Mouse (Mus musculus): ENCODE data around the gene Cdkn3.
"Not testable (repeated sequence)": the region's sequence is repeated elsewhere in the genome, so short reads cannot be mapped to it uniquely, and the experiment has no call there.

Gene Cdkn3

DNA sequence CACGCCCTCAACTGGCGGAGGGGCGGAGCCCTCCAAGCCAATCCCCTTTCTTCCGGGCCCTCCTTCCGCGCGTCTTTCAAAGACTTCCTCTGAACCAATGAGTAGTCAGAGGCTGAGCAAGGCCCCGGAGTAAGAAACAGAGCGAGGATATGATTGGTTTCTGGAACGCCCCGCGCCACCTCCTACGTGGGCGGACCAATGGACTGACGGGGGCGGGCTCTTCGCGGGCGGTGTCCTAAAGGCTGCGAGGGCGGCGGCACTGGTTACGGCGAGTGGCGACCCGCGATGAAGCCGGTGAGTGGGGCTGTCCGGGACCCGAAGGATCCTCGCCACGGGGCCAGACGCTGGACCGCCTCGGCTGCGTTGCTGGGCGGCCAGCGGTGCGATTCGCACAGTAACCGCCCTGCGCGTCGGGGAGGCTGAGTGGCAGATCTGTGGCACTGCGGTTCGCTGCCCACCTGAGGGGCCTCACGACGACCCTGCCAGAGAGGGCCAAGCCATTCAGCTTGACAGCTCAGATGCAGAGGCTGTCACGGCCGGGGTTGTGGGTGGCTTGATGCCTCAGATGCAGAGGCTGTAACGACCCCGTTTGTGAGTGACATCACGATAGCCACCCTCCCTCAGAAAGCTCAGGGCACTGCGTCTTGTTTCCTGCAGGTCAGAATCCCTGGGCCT is at the start of gene Cdkn3:
TSS of gene Cdkn3 (plus strand) at position 187 of the 675 bp plus-strand sequence.
- DNase-seq (ENCODE audit: low read depth, low spot score): peak; percentile 98

DNA sequence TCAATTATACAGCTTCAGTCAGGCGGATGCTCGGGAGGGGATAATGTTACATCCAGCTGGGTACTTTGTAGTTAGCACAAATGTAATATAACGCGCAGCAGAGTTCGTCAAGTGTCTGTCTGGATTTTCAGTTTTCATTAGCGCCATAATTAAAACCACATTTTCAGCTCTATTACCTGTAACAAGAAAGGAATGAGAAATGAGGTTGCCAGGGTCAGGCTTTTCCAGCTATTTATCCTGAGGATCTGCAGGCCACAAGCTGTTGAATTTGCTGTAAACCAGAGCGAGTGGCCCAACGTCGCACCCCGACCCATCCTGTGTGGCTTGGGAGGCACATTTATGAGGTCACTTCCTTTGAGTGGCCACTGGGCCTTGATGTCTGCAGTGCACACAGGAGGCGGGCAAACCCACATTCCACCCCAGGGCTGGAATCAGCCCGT is 41.8 kb upstream of the Cdkn3 start:
- DNase-seq (ENCODE audit: low read depth, low spot score): no peak

DNA sequence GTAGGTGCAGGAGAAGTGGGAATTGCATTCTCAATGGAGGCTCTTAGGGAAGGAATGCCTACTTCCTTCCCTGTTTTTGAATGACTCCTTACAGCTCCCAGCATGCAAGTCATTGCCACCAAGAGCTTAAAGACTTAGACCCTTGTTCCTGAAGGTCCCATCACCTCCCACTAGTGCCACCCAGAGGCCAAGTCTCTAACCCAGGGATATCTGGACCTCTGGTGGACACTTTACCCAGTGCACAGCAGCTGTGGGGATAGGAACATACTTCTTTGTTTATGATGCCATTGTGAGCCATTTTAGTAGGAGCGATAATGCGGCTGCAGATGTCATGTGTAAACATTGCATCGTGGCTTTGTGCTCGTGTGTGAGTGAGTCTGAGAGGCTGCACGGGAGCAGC is 38.3 kb upstream of the Cdkn3 start:
- peak; percentile 67 for DNase-seq (ENCODE audit: low read depth, low spot score)

DNA sequence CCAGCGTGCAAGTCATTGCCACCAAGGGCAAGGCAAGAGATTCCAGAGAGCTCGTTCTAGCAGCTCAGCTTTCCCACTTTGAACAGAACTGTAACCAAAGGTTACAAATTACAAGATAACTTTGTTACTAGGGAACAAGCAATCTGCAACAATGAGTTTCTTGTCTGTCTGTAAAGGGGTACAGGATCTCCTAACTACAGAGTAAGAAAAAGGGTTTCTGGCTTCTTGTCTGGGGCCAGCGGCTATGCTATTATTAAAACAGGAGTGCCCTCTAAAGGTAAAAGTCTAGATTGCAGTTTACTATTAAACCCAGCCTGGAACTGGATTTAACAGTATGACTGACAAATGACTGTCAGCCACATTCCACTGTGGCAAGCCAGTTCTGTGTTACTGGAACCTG is 36.5 kb upstream of the Cdkn3 start:
- peak; percentile 69 for DNase-seq (ENCODE audit: low read depth, low spot score)

DNA sequence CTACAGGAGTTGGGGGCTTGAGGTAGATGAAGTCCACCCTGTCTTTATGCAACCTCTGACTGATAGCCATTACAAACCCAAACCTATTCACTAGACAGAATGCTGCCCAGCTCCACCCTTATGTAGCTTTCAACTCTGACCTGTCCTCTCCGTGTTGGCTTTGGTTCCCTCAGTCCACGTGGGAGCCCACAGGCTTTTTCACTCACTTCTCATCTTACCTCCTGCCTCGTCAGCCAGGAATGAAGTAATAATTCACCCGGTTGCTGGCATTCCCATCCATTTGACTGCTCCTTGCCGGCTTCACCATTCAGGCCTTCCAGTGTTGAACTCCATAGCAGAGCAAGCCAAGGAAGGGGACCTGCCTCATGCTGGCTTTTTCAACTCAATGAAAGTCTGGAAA is 35.4 kb upstream of the Cdkn3 start:
- no peak for DNase-seq (ENCODE audit: low read depth, low spot score)

DNA sequence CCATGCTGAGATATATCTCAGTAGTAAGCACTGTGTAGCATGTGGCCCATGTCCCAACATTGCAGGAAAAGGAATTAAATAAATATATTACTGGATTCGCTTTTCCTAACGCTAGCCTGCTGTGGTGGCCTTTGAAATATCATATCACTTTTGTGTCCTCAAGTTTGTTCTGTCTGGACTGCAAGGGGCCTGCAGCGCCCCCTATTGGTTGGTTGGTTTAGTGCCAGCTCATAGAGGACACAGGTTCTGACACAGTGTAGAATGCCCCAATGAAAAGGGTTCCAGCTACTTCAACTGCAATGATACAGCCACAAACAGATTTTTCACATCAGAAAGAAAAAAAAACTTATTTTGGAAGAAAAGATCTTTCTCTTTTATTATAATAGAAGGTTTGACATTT is 34.6 kb upstream of the Cdkn3 start:
- DNase-seq (ENCODE audit: low read depth, low spot score): peak; percentile 63

DNA sequence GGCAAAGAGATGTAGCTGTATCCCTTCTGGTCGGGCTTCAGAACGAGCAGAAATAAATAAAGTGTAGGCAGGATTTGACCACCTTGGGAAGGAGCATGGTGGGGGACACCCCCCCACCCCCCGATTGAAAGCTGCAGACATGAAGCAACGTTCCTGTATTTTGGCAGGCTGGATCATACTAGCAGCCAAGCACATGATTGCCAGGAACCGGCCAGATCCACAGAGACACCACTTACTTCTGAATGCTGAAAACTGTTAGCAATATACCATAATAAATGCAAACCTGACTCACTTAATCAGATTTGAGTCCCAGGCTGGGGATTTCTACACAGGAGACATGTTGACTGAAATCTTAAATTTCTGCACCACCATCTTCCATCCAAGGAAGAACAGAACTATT is 26.1 kb upstream of the Cdkn3 start:
- no peak for DNase-seq (ENCODE audit: low read depth, low spot score)

DNA sequence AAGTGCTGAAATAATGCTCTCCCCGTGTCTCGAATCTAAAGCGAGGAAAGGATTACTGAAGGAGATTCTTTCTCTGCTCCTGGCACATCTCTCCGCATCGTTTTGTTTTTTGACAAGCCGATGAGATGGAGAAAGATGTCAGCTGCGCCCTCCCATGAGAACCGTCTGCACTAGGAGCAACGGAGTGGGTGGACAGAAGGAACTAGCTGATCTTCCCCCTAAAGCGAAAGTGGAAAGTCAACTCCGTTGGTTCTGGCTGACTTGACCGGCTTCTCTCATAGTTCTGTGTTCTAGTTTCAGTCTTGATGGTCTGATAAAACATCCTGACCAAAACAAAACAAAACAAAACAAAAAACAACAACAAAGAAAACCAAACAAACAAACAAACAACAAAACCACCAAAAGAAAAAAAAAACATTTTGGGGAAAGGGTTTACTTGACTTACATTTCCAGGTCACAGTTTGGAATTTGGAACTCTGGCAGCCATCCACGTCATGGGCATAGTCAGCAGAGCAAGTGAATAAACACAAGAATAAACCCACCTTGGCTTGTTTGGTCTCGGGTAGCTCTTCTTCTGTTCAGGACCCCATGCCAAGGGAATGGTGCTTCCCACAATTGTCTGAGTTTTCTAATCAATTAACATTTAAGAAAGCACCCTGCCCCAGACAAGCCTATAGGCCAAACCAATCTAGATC is 25.4 kb upstream of the Cdkn3 start:
- DNase-seq (ENCODE audit: low read depth, low spot score): no peak

DNA sequence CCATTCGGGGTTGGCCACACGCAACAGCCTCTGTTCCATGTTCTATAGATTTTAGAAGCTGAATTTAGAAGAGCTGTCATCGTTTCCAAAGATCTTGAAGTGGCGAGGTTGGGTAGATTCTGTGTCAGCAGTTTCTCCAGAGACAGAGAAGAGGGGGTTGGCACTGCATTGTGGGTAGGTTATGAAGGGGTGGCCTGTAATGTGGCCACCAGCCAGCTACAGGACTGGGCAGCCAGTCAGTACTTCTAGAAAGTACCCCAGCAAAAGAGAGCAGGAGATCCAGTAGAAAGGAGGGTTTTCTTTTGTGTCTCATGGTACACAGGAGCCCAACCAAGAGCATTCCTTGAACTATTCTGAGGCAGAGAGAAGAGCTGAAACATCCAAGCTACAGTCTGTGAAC is 24.0 kb upstream of the Cdkn3 start:
- no peak for DNase-seq (ENCODE audit: low read depth, low spot score)

DNA sequence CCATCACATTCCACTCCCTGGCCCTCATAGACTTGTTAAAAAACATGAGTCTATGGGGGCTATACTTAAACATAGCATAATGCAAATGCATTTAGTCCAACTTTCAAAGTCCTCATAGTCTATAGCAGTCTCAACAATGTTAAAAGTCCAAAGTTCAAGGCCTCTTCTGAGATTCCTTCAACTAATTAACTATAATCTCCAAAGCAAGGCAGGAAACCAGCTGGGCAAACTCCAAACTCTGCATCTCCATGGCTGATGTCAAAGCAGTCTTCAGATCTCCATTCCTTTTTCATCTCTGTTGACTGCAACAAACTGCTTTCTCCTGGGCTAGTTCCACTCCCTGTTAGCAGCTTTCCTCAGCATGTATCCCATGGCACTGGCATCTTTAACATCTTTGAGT is 23.0 kb upstream of the Cdkn3 start:
- not testable (repeated sequence) for DNase-seq (ENCODE audit: low read depth, low spot score)

DNA sequence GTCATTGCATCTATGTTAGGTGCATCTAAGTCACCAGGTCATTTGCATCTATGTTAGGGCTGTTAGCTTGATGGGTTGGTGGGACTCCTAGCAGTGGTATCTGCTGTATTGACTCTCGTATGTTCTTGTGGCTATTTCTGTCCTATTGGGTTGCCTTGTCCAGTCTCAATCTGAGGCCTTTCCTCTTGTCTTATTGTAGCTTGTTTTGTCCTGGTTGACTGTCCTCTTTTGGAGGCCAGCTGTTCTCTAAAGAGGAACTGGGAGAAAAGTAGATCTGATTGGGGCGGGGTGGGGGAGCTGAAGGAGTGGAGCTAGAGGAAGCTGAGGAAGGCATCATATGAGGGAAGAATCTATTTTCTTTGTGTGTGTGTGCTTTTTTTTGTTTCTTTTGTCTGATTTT is 17.7 kb upstream of the Cdkn3 start:
- no peak for DNase-seq (ENCODE audit: low read depth, low spot score)

DNA sequence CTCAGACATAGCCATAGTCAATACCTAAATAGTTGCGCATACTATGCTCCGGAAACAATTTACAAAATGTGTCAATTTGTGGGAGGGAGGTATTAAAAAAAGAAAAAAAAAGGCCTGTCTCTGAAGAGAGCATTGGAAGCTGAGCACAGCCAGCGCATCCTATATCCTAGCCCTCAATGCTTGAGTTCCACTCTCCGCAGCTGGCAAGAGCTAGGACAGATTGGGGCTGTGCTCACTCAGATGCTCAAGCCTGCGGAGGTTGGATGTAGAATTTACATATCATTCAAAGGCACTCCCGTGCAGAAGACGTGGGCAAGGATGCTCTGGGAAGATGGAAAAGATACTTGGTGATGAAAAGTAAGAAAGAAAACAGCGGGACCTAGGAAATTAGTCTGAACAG is 14.9 kb upstream of the Cdkn3 start:
- no peak for DNase-seq (ENCODE audit: low read depth, low spot score)

DNA sequence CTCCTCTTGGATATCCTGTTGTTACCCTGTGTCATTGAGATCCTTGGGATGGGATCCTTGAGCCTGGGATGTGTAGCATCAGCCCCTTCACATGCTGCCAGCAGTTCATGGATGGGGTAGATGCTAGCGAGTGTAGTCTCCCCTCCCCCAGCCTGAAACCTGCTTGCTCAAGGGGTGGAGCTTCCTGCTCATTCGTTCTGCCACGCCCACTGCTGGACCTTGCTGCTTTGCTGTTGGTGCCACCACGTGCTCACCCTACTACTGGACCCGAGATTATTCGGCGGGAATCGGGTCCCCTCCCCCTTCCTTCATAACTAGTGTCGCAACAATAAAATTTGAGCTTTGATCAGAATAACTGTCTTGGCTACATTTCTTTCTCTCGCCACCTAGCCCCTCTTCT is 6.0 kb upstream of the Cdkn3 start:
- DNase-seq (ENCODE audit: low read depth, low spot score): peak; percentile 33

DNA sequence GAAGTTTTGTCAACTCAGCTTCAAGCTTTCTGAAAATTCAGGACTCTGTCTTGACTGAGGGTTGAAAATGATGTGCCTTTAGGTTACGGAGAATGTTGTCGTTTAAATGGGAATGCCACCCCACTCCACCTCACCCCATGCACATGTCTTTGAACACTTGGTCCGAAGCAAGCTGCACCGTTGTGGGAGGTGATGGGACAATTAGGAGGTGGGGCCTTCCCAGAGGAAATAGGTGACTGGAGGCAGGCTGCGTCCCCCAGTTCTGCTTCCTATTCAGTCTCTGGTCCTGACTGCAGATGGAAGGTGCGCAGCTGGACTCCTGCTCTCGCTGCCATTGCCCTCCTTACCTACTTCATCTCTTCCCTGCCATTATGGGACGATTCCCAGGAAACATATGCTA is 4.5 kb upstream of the Cdkn3 start:
- DNase-seq (ENCODE audit: low read depth, low spot score): no peak

DNA sequence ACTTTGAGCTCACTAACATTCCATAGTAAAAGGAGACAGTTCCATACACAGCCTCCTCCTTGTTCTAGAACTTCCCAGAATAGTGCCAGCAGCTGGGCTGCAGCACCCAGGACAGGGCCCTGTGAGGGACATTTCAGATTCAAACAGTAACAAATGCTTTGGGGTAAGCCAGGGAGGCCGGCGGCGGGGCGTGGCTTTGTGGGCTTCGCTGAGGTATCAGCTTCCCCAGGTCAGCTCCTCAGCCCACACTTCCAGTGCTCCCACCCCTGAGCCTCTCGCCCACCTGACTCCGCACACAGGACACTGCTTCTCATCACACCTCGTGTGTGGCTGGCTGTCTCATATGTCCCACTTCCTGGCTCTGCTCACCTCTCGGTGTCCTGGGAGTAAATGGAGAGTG is 2.6 kb upstream of the Cdkn3 start:
- peak; percentile 73 for DNase-seq (ENCODE audit: low read depth, low spot score)

DNA sequence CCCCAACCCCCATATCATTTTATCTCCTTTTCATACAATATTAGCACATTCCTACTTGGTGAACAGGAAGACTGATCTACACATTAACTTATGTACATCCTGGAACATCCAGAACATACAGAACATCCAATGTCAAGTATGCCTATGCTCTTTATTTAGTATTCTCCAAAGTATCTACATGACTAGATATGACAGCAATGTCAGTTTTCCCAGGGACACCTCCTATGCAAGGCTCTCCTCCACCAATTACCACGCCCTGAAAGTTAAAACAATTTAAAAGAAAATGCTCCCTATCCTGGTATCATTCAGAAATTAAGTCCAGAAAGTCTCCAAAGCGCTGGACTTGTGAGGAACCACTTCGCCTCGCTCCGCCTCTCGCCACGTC is 379 bp upstream of the Cdkn3 start:
- DNase-seq (ENCODE audit: low read depth, low spot score): no peak

DNA sequence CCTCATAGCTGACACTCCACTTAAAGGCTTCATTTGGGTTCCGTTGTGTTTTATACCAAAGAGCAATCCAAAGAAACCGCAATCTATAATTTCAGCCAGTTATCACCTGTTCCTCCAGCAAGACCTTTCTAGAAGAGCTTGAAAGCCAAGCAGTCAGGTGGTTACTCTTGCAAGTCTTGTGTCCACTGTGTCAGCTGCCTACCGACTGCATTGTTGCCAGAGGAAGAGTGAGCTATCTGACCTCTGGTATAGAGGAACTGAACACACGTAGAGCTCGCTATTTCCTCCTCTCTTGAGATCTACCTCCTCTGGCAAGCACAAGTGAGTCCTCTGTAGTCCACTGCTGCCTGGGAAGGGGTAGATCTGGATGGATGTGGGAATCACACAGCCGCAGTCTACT is 845 bp downstream of the Cdkn3 start:
- DNase-seq (ENCODE audit: low read depth, low spot score): no peak

DNA sequence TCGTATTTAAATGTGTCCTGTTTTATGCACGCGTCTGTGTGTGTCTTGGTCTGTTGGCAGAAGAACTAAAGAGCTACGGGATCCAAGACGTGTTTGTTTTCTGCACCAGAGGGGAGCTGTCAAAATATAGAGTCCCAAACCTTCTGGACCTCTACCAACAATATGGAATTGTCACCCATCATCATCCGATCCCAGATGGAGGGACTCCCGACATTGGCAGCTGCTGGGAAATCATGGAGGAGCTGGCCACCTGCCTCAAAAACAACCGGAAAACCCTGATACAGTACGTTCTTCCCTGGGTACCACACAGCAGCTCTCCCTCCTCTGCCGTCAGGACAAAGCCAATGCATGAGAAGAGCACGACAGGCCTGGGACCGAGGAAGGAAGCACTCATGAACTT is 6.8 kb downstream of the Cdkn3 start:
- no peak for DNase-seq (ENCODE audit: low read depth, low spot score)

DNA sequence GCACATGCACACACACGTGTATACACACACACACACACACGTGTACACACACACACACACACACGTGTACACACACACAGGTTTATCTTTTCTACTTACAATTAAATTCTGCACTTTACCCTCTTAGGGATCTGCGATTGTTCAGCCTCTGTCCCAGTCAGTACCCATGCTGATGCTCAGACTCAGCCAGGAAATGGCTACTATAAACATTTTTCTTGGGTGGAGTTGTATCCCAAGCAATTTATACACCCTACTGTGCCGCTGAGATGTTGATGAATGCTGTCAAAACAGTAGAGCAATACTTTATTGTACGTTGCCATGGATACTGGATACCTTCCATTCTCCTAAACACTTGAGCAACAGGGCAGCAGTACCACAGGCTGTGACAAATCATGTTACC is 9.7 kb downstream of the Cdkn3 start:
- DNase-seq (ENCODE audit: low read depth, low spot score): no peak

DNA sequence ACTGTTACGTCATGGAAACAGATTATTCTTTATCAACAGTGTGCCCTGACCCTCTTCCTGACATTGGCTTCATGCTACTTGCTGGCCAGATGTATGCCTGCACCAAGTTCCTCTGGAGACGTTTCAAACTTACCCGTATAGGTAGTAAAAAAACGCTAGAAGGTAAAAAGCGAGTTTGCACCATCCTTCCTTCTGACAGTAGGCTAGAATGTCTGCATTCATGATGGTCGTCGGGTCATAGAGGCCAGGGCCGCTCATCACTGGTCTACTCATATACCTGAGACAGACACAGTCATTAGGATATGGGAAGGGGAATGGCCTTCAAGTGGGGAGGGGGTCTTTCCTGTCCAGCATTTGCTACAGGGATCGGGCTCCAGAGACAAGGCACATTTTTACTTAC is 18.4 kb downstream of the Cdkn3 start:
- DNase-seq (ENCODE audit: low read depth, low spot score): no peak

DNA sequence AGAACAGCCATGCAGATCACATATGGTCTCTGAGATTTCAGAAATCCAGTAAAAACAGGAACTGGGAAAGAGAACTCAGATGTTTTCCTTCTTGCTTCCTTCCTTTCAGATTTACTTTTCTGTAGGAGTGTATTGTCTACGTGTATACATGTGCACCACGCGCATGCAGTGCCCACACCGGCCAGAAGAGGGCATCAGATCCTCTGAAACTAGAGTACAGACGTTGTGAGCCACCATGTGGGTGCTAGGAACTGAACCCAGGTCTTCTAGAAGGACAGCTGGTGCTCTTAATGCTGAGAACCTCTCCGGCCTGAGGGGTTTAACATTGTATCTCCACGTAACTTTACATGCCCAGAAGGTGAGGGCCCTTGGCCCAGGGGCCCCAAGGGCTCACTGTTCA is 18.9 kb downstream of the Cdkn3 start:
- peak; percentile 60 for DNase-seq (ENCODE audit: low read depth, low spot score)

DNA sequence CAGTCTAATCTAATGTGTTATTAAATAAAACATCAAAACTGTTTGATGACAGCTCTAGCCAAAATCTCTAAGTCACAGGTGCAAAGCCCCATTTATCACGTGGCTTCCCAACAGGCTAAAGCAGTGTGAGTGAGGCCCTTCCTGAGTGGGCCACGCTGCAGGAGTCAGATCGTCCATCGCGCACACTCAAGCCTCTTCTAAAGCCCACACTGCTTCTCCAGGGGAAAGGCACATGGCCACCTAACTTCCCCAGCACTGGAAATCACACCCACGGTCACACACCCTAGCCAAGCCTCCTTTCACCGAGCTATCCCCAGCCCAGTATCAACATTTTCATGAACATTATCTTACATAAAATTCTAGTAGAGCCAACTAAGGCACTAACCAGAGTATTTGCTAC is 20.7 kb downstream of the Cdkn3 start:
- no peak for DNase-seq (ENCODE audit: low read depth, low spot score)

DNA sequence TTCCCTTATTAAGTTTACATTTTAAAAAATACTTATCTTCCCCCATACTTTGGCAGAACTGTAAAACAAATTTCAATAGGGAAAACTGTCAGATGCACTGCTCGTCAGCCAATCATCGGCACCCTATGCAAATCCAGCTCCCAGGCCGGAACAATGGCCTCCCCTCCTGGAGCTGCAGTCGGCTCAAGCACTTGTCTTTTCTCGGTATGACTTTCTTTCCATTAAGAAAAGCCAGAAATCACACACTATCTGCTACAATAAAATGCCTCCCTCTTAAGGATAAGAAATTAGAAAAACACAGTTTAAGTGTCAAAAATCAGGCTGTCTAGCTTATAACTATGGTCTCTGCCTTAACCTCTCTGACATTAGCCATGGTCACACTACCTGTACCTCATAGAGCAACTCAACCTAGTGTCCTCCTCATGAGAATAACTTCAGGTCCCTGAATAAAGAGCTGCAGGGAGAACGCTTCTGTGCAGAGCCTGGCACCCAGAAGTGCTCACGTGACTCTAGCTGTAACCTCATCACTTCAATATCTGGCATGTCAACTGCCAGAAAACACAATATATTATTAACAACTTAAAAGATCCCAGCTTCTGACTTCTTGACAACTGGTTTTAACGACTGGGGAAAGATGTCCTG is 22.0 kb downstream of the Cdkn3 start:
- no peak for DNase-seq (ENCODE audit: low read depth, low spot score)

Data from R1 (cell line).